Mouse (Mus musculus) G1E-ER4 (cell line): ENCODE results near the gene Coq8b. TPM values are rescaled to one million over a fixed set of nuclear protein-coding genes. Genes with fewer than 3 reads are reported as not detected.

ENCODE experiments used
- GATA1 ChIP-seq: IDR thresholded peaks from one replicate; pipeline ENCODE4 v1.8.0; 2012; ENCODE audit warnings: low read length, inconsistent platforms
- polyA plus RNA-seq: library from polyadenylated mRNA; stranded (reverse); fragments of >175 nt; gene quantifications from 2 replicates; pipeline ENCODE4 v1.2.3, GENCODE M21; 2012

Gene Coq8b
- 74.2 and 74.5 TPM in 2 replicates for polyA plus RNA-seq

DNA sequence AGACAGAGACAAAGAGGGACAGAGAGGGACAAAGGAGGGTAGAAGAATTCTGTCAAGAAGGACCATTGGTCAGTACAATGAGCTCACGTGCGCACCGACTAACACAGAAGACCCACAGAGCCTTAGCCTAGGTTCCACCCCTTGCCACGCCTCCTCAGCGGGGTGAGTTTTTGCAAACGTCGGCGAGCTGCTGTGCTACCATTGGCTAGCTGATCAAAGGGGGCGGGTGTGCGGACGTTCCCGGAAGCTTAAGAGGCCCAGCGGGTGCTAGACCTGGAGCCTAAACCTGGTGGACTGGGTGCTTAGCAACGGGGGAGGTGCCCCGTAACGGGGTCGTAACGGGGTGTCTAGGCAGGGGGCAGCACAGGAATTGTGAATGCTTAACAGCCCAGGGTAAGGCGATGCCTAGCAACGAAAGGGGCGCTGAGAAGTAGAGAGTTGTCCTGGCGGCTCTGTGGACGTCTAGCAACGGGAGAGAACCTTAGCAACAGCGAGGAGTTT, at the start of gene Coq8b:
Coq8b (plus strand) TSS at position 243 of the 501 bp plus-strand sequence.
- TF ChIP-seq GATA1, result no peak

DNA sequence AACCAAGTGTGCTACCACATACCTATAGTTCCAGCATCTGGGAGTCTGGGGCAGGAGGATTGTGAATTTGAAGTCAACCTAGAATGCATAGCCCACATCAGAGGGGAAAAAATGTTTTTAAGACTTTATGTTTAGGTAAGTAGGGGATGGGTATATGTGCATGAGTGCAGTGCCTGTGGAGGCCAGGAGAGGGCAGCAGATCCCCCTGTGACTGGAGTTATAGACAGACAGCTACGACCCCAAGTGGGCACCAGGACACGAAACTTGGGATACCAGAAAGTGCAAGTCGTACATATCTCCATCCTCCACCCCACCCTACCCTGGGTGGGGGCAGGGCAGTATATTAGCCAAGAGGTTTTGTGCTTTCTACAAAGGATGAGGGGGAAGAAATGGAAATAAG, 47.9 kb upstream of the Coq8b start:
- no peak for TF ChIP-seq GATA1

DNA sequence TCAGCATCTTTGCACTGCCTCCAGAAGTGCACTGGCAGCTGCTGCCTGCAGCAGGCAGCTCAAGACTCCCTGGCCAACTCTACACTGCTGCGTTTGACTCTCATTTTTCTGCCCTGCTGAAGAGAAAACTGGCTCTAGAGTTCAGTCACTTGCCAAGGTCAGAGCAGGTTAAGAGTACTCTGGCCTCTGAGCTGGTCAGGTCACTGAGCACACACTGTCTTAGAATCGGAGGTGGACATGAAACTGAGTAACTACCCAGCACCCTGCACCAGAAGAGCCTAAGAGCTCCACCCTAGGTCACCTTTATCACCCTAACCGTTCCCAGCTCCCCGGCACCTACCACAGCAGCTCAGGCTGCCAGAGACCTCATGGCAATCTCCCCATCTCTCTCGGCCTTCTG, 46.8 kb upstream of the Coq8b start:
- no peak for TF ChIP-seq GATA1

DNA sequence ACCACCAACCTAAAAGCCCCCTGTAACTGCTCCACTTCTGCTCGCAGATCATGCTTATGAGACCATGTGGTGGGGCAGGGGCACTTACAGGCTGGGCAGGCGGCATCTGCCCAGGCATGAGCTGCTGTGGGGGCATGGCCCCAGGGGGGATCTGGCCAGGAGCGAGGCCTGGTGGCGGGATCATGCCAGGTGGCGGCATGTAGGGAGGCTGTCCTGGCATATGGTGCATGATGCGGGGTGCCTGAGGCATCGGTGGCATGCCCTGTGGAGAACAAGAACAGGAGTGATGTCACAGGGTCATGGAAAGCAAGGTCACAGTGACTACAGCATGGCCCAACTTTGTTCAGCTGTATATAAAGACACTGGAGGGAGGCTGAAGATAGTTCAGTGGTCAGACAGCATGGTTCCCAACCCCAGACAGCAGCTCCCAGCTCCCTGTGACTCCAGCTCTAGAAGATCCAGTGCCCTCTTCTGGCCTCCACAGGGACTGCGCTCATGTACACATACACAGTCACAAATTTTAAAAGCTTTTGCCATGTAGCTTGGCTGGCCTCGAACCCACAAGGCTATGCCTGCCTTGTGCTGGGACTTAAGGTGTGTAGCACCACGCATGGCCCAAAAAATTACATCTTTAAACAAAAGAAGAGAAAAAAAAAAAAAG, 43.4 kb upstream of the Coq8b start:
- no peak for TF ChIP-seq GATA1

DNA sequence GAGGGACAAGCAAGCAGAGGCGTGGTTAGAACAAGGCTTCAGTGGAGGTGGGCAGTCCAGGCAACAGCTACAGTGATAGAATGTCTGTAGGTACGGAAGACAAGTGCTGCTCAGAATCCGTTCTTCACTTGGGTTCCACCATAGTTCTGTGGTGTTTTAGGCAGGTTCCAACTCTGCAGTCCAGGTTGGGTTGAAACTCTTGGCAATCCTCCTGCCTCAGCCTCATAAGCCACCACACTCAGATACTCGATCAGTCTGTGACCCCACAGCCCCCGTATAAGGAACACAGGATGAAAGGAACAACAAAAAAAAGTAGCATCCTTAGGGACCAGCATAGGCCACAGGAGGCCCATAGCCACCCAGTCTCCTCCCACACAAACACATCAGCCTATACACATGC, 40.4 kb upstream of the Coq8b start:
- no peak for TF ChIP-seq GATA1

GRCm38 (mm10) chr7:27193731-27194130, 39.1 kb upstream of the Coq8b start:
- TF ChIP-seq GATA1, result no peak

DNA sequence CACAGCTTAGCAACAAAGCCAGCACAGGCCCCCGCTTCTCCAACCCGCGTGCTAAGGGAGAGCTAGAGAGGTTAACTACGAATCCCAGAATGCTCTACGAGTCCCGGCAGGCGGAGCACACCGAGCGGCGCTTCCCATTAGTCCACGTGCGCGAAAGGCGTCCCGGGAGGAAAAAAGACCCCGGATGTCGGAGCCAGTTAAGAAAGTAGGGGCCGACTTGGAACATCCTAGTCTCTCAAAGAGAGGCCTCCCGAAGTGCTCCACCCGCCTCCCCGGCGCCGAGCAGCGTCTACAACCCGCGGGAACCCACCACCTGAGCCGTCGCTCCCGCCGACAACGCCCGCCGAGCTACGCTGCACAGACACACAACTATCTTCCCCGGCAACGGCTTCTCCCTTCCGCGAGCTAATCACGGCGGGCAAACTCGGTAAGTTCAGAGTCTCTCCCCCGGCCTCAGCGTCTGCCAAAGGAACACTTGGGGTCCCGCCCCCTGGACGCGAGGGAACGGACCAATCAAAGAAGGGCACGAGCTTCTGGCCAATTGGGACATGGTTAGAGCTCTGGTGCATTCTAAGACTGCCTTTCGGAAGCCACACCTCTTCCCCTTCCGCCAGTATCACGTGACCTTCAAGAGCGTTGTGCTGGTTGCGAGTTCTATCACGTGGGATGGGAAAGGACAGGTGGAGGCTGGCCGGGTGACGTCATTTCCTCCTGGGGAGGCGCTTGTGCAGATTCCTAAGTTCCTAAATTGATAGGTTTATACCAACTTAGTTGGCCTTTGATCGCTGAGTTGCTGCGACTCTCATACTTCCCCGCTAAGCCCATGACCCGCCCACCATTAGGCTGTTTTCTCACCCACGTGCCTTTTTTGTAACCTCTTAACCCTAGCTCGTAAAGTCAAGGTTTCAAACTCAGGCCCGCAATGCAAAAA, 36.9 kb upstream of the Coq8b start, which contains the start of the genes BC024978 and Snrpa:
BC024978 (plus strand) TSS at position 101 of the 931 bp plus-strand sequence.
Snrpa (minus strand) TSS at position 591 of the 931 bp plus-strand sequence.
- no peak for TF ChIP-seq GATA1

DNA sequence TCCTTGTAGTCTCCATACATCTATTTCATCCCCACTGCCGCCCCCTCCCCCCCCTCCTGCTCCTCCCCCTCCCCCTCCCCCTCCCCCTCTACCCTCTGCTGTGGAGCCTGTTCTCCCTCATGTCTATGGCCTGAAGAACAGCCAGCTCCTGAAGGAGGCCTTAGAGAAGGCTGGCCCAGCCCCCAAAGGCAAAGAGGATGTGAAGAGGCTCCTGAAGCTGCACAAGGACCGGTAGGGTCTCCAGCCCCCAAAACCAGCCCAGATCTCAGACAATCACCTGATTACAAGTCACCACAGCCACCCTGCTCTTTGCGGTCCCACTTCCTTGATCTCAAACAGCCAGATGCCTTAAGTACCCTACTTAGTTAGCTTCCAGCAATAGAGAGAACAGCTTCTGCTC, 35.7 kb upstream of the Coq8b start:
- no peak for TF ChIP-seq GATA1

DNA sequence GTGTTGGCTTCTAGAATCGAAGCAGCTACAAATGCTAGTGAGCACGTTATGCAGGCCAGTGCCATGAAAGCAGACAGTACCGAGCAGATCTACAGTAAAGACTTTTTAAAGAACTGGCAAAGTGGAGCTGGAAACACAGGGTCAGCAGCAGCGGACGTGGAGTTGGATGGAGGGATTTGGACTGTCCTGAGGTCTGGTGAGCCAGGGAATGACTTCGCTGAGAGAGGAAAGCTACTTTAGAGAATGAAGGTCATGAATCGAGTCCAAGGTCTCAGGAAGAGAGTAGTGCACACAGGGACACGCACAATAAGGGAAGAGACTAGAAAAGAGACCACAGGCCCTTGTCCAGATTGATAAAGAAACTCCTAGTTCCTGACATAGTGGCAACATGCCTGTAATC, 35.2 kb upstream of the Coq8b start:
- no peak for TF ChIP-seq GATA1

- no peak for TF ChIP-seq GATA1
Measured at GRCm38 (mm10) chr7:27198355-27198754, 34.5 kb upstream of the Coq8b start.

- TF ChIP-seq GATA1, result no peak
Measured at GRCm38 (mm10) chr7:27198779-27199178, 34.0 kb upstream of the Coq8b start.

GRCm38 (mm10) chr7:27203730-27204449, 28.9 kb upstream of the Coq8b start:
- no peak for TF ChIP-seq GATA1

DNA sequence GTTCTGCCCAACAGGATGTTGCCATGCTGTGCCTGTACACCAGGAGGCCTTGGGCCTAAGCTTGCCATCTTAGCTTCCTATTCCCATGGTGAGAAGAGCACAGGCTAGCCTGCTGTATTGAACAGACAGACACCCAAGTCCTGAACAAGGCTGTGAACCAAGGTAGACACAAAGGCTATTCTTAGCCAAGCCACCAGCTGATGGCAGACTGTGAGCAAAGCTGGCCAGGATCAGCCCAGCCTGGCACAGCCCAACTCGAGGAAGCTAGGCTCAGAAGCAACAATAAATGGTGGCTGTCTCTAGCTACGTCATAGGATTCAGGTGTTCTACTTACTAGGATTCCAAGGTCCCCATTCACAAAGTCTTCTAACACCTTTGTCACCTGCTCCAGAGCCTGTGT, 20.2 kb upstream of the Coq8b start:
- TF ChIP-seq GATA1, result no peak

DNA sequence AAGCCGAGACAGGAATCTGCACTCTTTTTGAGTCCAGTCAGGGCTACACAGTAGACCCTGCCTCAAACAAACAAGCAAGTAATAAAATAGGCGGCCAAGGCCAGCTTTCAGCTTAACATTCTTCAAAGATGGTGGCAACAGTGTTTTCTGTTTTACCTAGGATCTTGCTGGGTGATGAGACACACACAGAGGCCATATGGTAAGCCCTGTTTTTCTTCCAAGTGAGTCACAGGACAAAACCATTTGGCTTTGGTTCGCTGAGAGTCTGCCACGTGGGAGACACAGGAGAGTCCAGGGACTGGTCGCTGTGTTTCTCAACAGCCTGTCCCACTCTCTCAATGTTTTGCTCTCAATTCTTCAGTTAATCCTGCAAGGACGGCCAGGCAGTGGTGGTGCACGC, 14.2 kb upstream of the Coq8b start:
- no peak for TF ChIP-seq GATA1

- no peak for TF ChIP-seq GATA1
Measured at GRCm38 (mm10) chr7:27219937-27220336, 12.9 kb upstream of the Coq8b start.

GRCm38 (mm10) chr7:27221939-27222338, 10.9 kb upstream of the Coq8b start:
- TF ChIP-seq GATA1, result no peak

DNA sequence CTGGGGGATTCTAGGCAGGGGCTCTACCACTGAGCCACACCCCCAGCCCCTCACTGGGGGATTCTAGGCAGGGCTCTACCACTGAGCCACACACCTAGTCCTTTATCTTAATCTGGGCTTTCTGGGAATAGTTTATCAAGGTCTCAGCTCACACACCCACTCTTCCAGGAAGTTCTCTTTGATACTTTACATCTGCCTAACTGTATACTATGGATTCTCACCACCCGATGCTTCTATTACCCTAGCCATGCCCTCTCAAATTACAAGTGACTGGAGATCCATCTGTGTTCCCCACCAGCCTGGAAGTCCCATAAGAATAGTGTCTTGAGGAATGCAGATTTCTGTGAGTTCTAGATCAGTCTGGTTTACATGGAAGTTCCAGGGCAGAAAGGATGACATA, 10.3 kb upstream of the Coq8b start:
- TF ChIP-seq GATA1, result no peak
